16 mouse cellular contexts compared by ENCODE assay signal in the genomic region with DNA sequence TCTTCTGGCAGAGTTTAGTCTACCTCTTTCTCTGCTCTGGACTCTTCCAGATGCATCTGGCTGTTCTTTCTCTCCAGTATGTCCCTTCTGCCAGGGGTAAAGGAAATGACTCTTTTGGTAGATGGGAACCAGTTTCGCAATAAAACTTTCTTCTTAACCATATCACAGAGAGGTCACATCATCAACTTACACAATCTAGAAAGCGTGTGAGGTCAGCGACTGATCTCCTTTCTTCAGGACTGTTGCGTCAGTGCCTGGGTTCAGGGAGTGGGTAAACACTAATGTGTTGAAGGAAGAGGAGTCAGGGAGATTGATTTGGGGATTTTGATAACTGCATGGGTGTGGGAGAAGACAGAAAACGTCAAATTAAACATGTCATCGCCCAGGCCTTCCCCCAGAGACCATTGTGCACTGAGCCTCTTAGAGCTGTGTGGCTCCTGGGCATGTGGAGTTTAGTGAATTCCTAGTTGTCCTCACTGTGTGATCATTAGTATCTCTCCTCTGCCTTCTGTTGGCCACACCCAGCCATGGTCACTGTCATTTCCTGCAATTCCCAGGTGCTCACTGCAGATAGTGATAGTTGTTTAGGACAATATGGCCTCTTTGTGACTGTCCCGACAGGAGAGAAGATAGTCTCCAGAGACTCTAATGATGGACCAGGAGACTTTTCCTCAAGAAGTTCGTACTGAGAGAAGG.
A peak's percentile ranks its signal among the peaks of the same experiment; 100 is the strongest.
DNase-seq lines count a peak whose midpoint lies in the region; ATAC-seq and TF ChIP-seq lines count a peak whose summit lies in the region.
"Had no signal": no experiment of that assay in that cellular context is flagged by ENCODE, and none has a peak within 500 bp of the region (broad histone marks: within the 10 kb centered on the region; RNA-seq: fewer than 3 reads in every experiment).

No protein-coding gene starts in this region.

- DNase-seq in lung, embryonic 14.5 days, result peak; percentile 53
- DNase-seq in lung, adult 2 months, result no peak
- peak; percentile 41 for DNase-seq in c-Kit-positive CD71-positive TER-119-negative erythroid progenitor cells, embryonic 14.5 days (ENCODE audit: low read depth)
- no peak for DNase-seq in liver, embryonic 11.5 days (ENCODE audit: low spot score)
- no peak for DNase-seq in hindbrain, postnatal 0 days (ENCODE audit: low spot score)
- DNase-seq: cerebellum, adult 11 months; heart, postnatal 10 days; kidney, adult 2 months; thymus, adult 2 months had no signal

- no peak for TF ChIP-seq CTCF in lung, embryonic 14.5 days (IDR thresholded peaks at IDR 0.05; ENCODE audit: low read depth)
- TF ChIP-seq CTCF in lung, adult 2 months (IDR thresholded peaks at IDR 0.05; ENCODE audit: insufficient read depth, low read length), result no peak
- TF ChIP-seq CTCF in hindbrain, postnatal 0 days (IDR thresholded peaks at IDR 0.05; ENCODE audit: low read depth), result no peak

- H3K4me2 ChIP-seq in lung, embryonic 14.5 days, result no peak overlapping the region
- no peak overlapping the region for H3K4me2 ChIP-seq in liver, embryonic 11.5 days
- no peak overlapping the region for H3K4me2 ChIP-seq in hindbrain, postnatal 0 days (ENCODE audit: low read depth, low read length)
- H3K4me2 ChIP-seq in midbrain, embryonic 16.5 days (ENCODE audit: low read length), result no peak overlapping the region
- H3K4me2 ChIP-seq: embryonic facial prominence, embryonic 13.5 days; hindbrain, embryonic 15.5 days; limb, embryonic 12.5 days; neural tube, embryonic 15.5 days had no signal

- no peaks in the 10 kb centered on the region for H3K9me3 ChIP-seq in lung, embryonic 14.5 days (ENCODE audit: low read depth, low read length)
- no peaks in the 10 kb centered on the region for H3K9me3 ChIP-seq in liver, embryonic 11.5 days (ENCODE audit: control insufficient read depth, low read length)
- H3K9me3 ChIP-seq in hindbrain, postnatal 0 days (ENCODE audit: low read length), result no peaks in the 10 kb centered on the region
- H3K9me3 ChIP-seq in midbrain, embryonic 16.5 days (replicated peaks; ENCODE audit: control insufficient read depth, low read length, poor library complexity, severe bottlenecking), result no peaks in the 10 kb centered on the region
- H3K9me3 ChIP-seq: embryonic facial prominence, embryonic 13.5 days; hindbrain, embryonic 15.5 days; limb, embryonic 12.5 days; neural tube, embryonic 15.5 days had no signal

- no peaks in the 10 kb centered on the region for H3K36me3 ChIP-seq in lung, embryonic 14.5 days (ENCODE audit: insufficient read depth)
- no peaks in the 10 kb centered on the region for H3K36me3 ChIP-seq in liver, embryonic 11.5 days (ENCODE audit: control insufficient read depth, insufficient read depth, low read length)
- H3K36me3 ChIP-seq in hindbrain, postnatal 0 days (ENCODE audit: insufficient read depth, low read length), result no peaks in the 10 kb centered on the region
- no peaks in the 10 kb centered on the region for H3K36me3 ChIP-seq in midbrain, embryonic 16.5 days (ENCODE audit: control insufficient read depth, insufficient read depth, low read length)
- H3K36me3 ChIP-seq: embryonic facial prominence, embryonic 13.5 days; hindbrain, embryonic 15.5 days; limb, embryonic 12.5 days; neural tube, embryonic 15.5 days had no signal

- TF ChIP-seq POLR2A in lung, adult 2 months (IDR thresholded peaks at IDR 0.05; ENCODE audit: borderline replicate concordance, extremely low read depth, low read depth, low read length), result no peak

- peak; percentile 28; the same call in 1 of the 2 replicates for ATAC-seq in lung, embryonic 14.5 days (ENCODE audit: insufficient read depth)
- peak; percentile 91 for ATAC-seq in liver, embryonic 11.5 days (replicated peaks; ENCODE audit: low FRiP score)
- ATAC-seq in monocyte, adult 5-6 weeks (replicated peaks; ENCODE audit: insufficient number of reproducible peaks, low FRiP score, low TSS enrichment, poor library complexity, severe bottlenecking), result 0 out of 2 replicates have a peak, but pooled peaks have one; percentile 32
- no peak for ATAC-seq in hindbrain, postnatal 0 days
- ATAC-seq in midbrain, embryonic 16.5 days, result no peak
- ATAC-seq: CD4-positive, CD25-positive, alpha-beta regulatory T cell, adult 4 months had no signal

- H3K27ac ChIP-seq in lung, embryonic 14.5 days (ENCODE audit: low read depth), result no peak overlapping the region
- H3K27ac ChIP-seq in liver, embryonic 11.5 days (ENCODE audit: low read depth, low read length), result no peak overlapping the region
- H3K27ac ChIP-seq in hindbrain, postnatal 0 days, result no peak overlapping the region
- H3K27ac ChIP-seq in midbrain, embryonic 16.5 days (ENCODE audit: low read length), result no peak overlapping the region
- H3K27ac ChIP-seq: embryonic facial prominence, embryonic 13.5 days; hindbrain, embryonic 15.5 days; limb, embryonic 12.5 days; neural tube, embryonic 15.5 days had no signal

- H3K27me3 ChIP-seq in lung, embryonic 14.5 days (ENCODE audit: insufficient read depth, low read length), result no peaks in the 10 kb centered on the region
- no peaks in the 10 kb centered on the region for H3K27me3 ChIP-seq in liver, embryonic 11.5 days (replicated peaks; ENCODE audit: control insufficient read depth, insufficient read depth, low read length)
- H3K27me3 ChIP-seq in hindbrain, postnatal 0 days (ENCODE audit: insufficient read depth, low read length), result no peaks in the 10 kb centered on the region
- no peaks in the 10 kb centered on the region for H3K27me3 ChIP-seq in midbrain, embryonic 16.5 days (ENCODE audit: control insufficient read depth, insufficient read depth, low read depth, low read length)
- H3K27me3 ChIP-seq: embryonic facial prominence, embryonic 13.5 days; hindbrain, embryonic 15.5 days; limb, embryonic 12.5 days; neural tube, embryonic 15.5 days had no signal

- no peak overlapping the region for H3K9ac ChIP-seq in lung, embryonic 14.5 days
- no peak overlapping the region for H3K9ac ChIP-seq in liver, embryonic 11.5 days (ENCODE audit: low read depth, low read length)
- H3K9ac ChIP-seq in hindbrain, postnatal 0 days (replicated peaks; ENCODE audit: low read length), result no peak overlapping the region
- no peak overlapping the region for H3K9ac ChIP-seq in midbrain, embryonic 16.5 days (ENCODE audit: low read depth, low read length)
- H3K9ac ChIP-seq: embryonic facial prominence, embryonic 13.5 days; hindbrain, embryonic 15.5 days; limb, embryonic 12.5 days; neural tube, embryonic 15.5 days had no signal

- no peaks in the 10 kb centered on the region for H3K4me1 ChIP-seq in lung, embryonic 14.5 days (ENCODE audit: insufficient read depth)
- peaks cover 3% of the 10 kb centered on the region; the same call in 1 of the 2 replicates for H3K4me1 ChIP-seq in lung, adult 2 months (ENCODE audit: control insufficient read depth, insufficient read depth, low read length)
- peaks cover 3% of the 10 kb centered on the region; the same call in 1 of the 2 replicates for H3K4me1 ChIP-seq in liver, embryonic 11.5 days (replicated peaks; ENCODE audit: control insufficient read depth, insufficient read depth, low read length)
- no peaks in the 10 kb centered on the region for H3K4me1 ChIP-seq in hindbrain, postnatal 0 days (ENCODE audit: insufficient read depth, low read length)
- no peaks in the 10 kb centered on the region for H3K4me1 ChIP-seq in midbrain, embryonic 16.5 days (ENCODE audit: control insufficient read depth, insufficient read depth, low read length)
- H3K4me1 ChIP-seq: embryonic facial prominence, embryonic 13.5 days; hindbrain, embryonic 15.5 days; limb, embryonic 12.5 days; neural tube, embryonic 15.5 days had no signal

- 45% methylated on average over 8 of the region's 8 CpGs for WGBS in lung, embryonic 14.5 days
- 51% methylated on average over 8 of the region's 8 CpGs for WGBS in lung, adult 2 months
- WGBS in liver, embryonic 11.5 days, result 49% methylated on average over 8 of the region's 8 CpGs
- 83% methylated on average over 8 of the region's 8 CpGs for WGBS in hindbrain, postnatal 0 days
- WGBS in midbrain, embryonic 16.5 days, result 87% methylated on average over 8 of the region's 8 CpGs

- H3K4me3 ChIP-seq in lung, embryonic 14.5 days (ENCODE audit: low read depth, low read length), result no peak overlapping the region
- no peak overlapping the region for H3K4me3 ChIP-seq in lung, adult 2 months (replicated peaks; ENCODE audit: extremely low read depth, low read depth, low read length)
- H3K4me3 ChIP-seq in liver, embryonic 11.5 days (ENCODE audit: low read depth, low read length), result no peak overlapping the region
- H3K4me3 ChIP-seq in hindbrain, postnatal 0 days (ENCODE audit: low read length), result no peak overlapping the region
- H3K4me3 ChIP-seq in midbrain, embryonic 16.5 days (ENCODE audit: low read depth, low read length), result no peak overlapping the region
- H3K4me3 ChIP-seq: embryonic facial prominence, embryonic 13.5 days; hindbrain, embryonic 15.5 days; limb, embryonic 12.5 days; neural tube, embryonic 15.5 days had no signal

Comparison
In these comparisons a context has a peak if more than half of its experiments do, and no peak if none do; other contexts are left out.
1. DNase-seq: peak in lung, embryonic 14.5 days (single experiment) and c-Kit-positive CD71-positive TER-119-negative erythroid progenitor cells, embryonic 14.5 days (single experiment); none in lung, adult 2 months (single experiment), liver, embryonic 11.5 days (single experiment) and hindbrain, postnatal 0 days (single experiment).
2. ATAC-seq: peak in lung, embryonic 14.5 days (single experiment), liver, embryonic 11.5 days (single experiment) and monocyte, adult 5-6 weeks (single experiment); none in hindbrain, postnatal 0 days (single experiment) and midbrain, embryonic 16.5 days (single experiment).